In the genomic region with DNA sequence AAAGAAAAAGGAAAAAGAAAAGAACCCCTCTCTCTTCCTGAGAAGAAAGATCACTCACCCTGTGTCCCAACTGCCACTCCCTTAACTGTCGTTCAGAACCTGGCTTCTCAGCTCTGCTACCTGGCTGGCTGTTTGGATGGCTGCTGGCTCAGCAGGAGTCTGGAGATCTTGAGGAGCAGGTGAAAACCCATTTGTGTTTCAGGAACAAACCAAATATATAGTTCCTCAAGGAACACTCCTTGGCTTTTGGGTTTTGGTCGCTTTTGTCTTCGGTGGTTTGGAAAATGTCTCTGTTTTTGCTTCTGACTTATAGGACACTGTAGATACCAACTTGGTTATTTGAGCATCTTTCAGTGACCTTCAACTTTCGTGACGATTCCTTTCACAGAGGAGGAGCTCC, we compare ENCODE assay signal across 7 mouse cellular contexts. TPM values are rescaled to one million over a fixed set of nuclear protein-coding genes. Genes with fewer than 3 reads are reported as not detected.
DNase-seq lines count a peak whose midpoint lies in the region; ATAC-seq and TF ChIP-seq lines count a peak whose summit lies in the region.

Gene Gatad1, minus strand, starts transcription at position 101 of the 400 bp plus-strand sequence.

- DNase-seq in thymus, adult 2 months = no peak
- no peak for DNase-seq in thymus, postnatal 36 days
- DNase-seq in forebrain, embryonic 11.5 days (ENCODE audit: low spot score) = no peak
- DNase-seq in liver, embryonic 11.5 days (ENCODE audit: low spot score) = no peak
- DNase-seq in spleen, postnatal 36 days (ENCODE audit: low spot score in 2 of 2) = no peak

- no peak for TF ChIP-seq POLR2A in thymus, adult 2 months (IDR thresholded peaks at IDR 0.05; ENCODE audit: control insufficient read depth, extremely low read depth, insufficient read depth, low read length, poor library complexity)

- ATAC-seq in forebrain, embryonic 11.5 days (replicated peaks; ENCODE audit: low FRiP score) = no peak
- ATAC-seq in hematopoietic stem cell, adult 5-6 weeks (replicated peaks in 1 of 2; ENCODE audit: insufficient read depth in 1 of 2, low FRiP score in 2 of 2, low TSS enrichment in 1 of 2, low read depth in 1 of 2, poor library complexity in 2 of 2, severe bottlenecking in 2 of 2) = no peak
- ATAC-seq in liver, embryonic 11.5 days (replicated peaks; ENCODE audit: low FRiP score) = no peak
- ATAC-seq in stomach, embryonic 16.5 days (ENCODE audit: insufficient read depth, low FRiP score) = no peak

- no peak within 1 kb of the TSS for H3K4me3 ChIP-seq in thymus, adult 2 months (ENCODE audit: control insufficient read depth, insufficient read depth, low read length)
- no peak within 1 kb of the TSS for H3K4me3 ChIP-seq in forebrain, embryonic 11.5 days (ENCODE audit: low read depth, low read length)
- no peak within 1 kb of the TSS for H3K4me3 ChIP-seq in liver, embryonic 11.5 days (ENCODE audit: low read depth, low read length)
- H3K4me3 ChIP-seq in stomach, embryonic 16.5 days (replicated peaks; ENCODE audit: low read length) = no peak within 1 kb of the TSS

- H3K9me3 ChIP-seq in forebrain, embryonic 11.5 days (ENCODE audit: control insufficient read depth, low read length) = no peaks in the 10 kb centered on the region
- H3K9me3 ChIP-seq in liver, embryonic 11.5 days (ENCODE audit: control insufficient read depth, low read length) = no peaks in the 10 kb centered on the region
- no peaks in the 10 kb centered on the region for H3K9me3 ChIP-seq in stomach, embryonic 16.5 days (replicated peaks; ENCODE audit: control insufficient read depth, low read length)

- no peaks in the 10 kb centered on the region for H3K36me3 ChIP-seq in thymus, adult 2 months (ENCODE audit: control insufficient read depth, insufficient read depth, low read length)
- no peaks in the 10 kb centered on the region for H3K36me3 ChIP-seq in forebrain, embryonic 11.5 days (ENCODE audit: control insufficient read depth, insufficient read depth, low read length)
- no peaks in the 10 kb centered on the region for H3K36me3 ChIP-seq in liver, embryonic 11.5 days (ENCODE audit: control insufficient read depth, insufficient read depth, low read length)
- H3K36me3 ChIP-seq in stomach, embryonic 16.5 days (ENCODE audit: control insufficient read depth, insufficient read depth, low read length) = no peaks in the 10 kb centered on the region

- H3K4me2 ChIP-seq in forebrain, embryonic 11.5 days (ENCODE audit: low read depth, low read length, severe bottlenecking) = no peak within 1 kb of the TSS
- no peak within 1 kb of the TSS for H3K4me2 ChIP-seq in liver, embryonic 11.5 days
- H3K4me2 ChIP-seq in stomach, embryonic 16.5 days (ENCODE audit: low read depth, low read length) = no peak within 1 kb of the TSS

- H3K27me3 ChIP-seq in thymus, adult 2 months (ENCODE audit: control insufficient read depth, insufficient read depth, low read length) = no peaks in the 10 kb centered on the region
- no peaks in the 10 kb centered on the region for H3K27me3 ChIP-seq in forebrain, embryonic 11.5 days (ENCODE audit: control insufficient read depth, insufficient read depth, low read length)
- no peaks in the 10 kb centered on the region for H3K27me3 ChIP-seq in liver, embryonic 11.5 days (replicated peaks; ENCODE audit: control insufficient read depth, insufficient read depth, low read length)
- H3K27me3 ChIP-seq in stomach, embryonic 16.5 days (ENCODE audit: control insufficient read depth, insufficient read depth, low read length) = no peaks in the 10 kb centered on the region

- no peak within 1 kb of the TSS for H3K27ac ChIP-seq in thymus, adult 2 months (ENCODE audit: control insufficient read depth, insufficient read depth, low read length)
- H3K27ac ChIP-seq in forebrain, embryonic 11.5 days (ENCODE audit: low read depth, low read length) = no peak within 1 kb of the TSS
- H3K27ac ChIP-seq in liver, embryonic 11.5 days (ENCODE audit: low read depth, low read length) = no peak within 1 kb of the TSS
- no peak within 1 kb of the TSS for H3K27ac ChIP-seq in stomach, embryonic 16.5 days (ENCODE audit: low read length)

- H3K4me1 ChIP-seq in thymus, adult 2 months (replicated peaks; ENCODE audit: control insufficient read depth, insufficient read depth, low read length) = no peaks in the 10 kb centered on the region
- H3K4me1 ChIP-seq in forebrain, embryonic 11.5 days (replicated peaks; ENCODE audit: control insufficient read depth, insufficient read depth, low read length) = no peaks in the 10 kb centered on the region
- H3K4me1 ChIP-seq in liver, embryonic 11.5 days (replicated peaks; ENCODE audit: control insufficient read depth, insufficient read depth, low read length) = no peaks in the 10 kb centered on the region
- no peaks in the 10 kb centered on the region for H3K4me1 ChIP-seq in stomach, embryonic 16.5 days (ENCODE audit: control insufficient read depth, insufficient read depth, low read length)

- 95% methylated on average over 5 of the region's 5 CpGs for WGBS in thymus, adult 2 months
- 79% methylated on average over 5 of the region's 5 CpGs for WGBS in forebrain, embryonic 11.5 days
- WGBS in liver, embryonic 11.5 days = 77% methylated on average over 5 of the region's 5 CpGs
- 72% methylated on average over 5 of the region's 5 CpGs for WGBS in stomach, embryonic 16.5 days

- no peak within 1 kb of the TSS for H3K9ac ChIP-seq in forebrain, embryonic 11.5 days (ENCODE audit: low read length)
- H3K9ac ChIP-seq in liver, embryonic 11.5 days (ENCODE audit: low read depth, low read length) = no peak within 1 kb of the TSS
- H3K9ac ChIP-seq in stomach, embryonic 16.5 days (ENCODE audit: low read length) = no peak within 1 kb of the TSS

- TF ChIP-seq CTCF in thymus, adult 2 months (IDR thresholded peaks at IDR 0.05; ENCODE audit: borderline replicate concordance, control insufficient read depth, extremely low read depth, insufficient read depth, low read length, poor library complexity) = no peak

RNA-seq across cellular contexts. Expression of gene Gatad1, which starts in this region (rescaled TPM):
- 37.1 and 52.0 TPM in 2 replicates for polyA plus RNA-seq in thymus, adult 2 months (2012; rRNA removed)
- 75.4 and 79.5 TPM in 2 replicates for polyA plus RNA-seq in forebrain, embryonic 11.5 days (2014; fragmentation: Nextera tagmentation; extraction: Ambion mirVana)
- total RNA-seq in hematopoietic stem cell, adult 5-6 weeks (2017) = 216 and 315 TPM in 2 replicates
- polyA plus RNA-seq in liver, embryonic 11.5 days (2014; fragmentation: Nextera tagmentation; extraction: Ambion mirVana) = 43.2 and 45.7 TPM in 2 replicates
- polyA plus RNA-seq in stomach, embryonic 16.5 days (2015; fragmentation: Nextera tagmentation; extraction: Ambion mirVana) = 45.7 and 46.0 TPM in 2 replicates
